Mouse (Mus musculus) limb, embryonic 13.5 days (tissue): ENCODE measurements around the gene Kdm4c. TPM values are rescaled to one million over a fixed set of nuclear protein-coding genes. Genes with fewer than 3 reads are reported as not detected.

Experiments
- ATAC-seq: fragments of 200-750 bp; cut with Nextera tagmentation; 2 replicates; pipeline ENCODE4 v1.8.0; 2017; ENCODE audit warnings: low read depth, moderate number of reproducible peaks, moderate TSS enrichment; ENCODE audit not compliant: low FRiP score
- H3K27ac ChIP-seq: fragments of 300-500 bp; sonication (generic); 2 replicates; pipeline ENCODE4 v1.5.1; 2015; ENCODE audit warnings: inconsistent platforms, mild to moderate bottlenecking, moderate library complexity
- H3K27me3 ChIP-seq: fragments of 300-500 bp; sonication (generic); 2 replicates; pipeline ENCODE4 v1.6.1; 2015; ENCODE audit warnings: mild to moderate bottlenecking, inconsistent platforms
- H3K36me3 ChIP-seq: fragments of 300-500 bp; sonication (generic); 2 replicates; pipeline ENCODE4 v1.6.1; 2015; ENCODE audit warnings: inconsistent platforms, mild to moderate bottlenecking, moderate library complexity
- H3K4me1 ChIP-seq: fragments of 300-500 bp; sonication (generic); 2 replicates; pipeline ENCODE4 v1.6.1; 2015; ENCODE audit warnings: inconsistent platforms
- H3K4me2 ChIP-seq: fragments of 300-500 bp; sonication (generic); replicated peaks from 2 replicates; pipeline ENCODE4 v1.6.1; 2015; ENCODE audit warnings: inconsistent platforms, mild to moderate bottlenecking, moderate library complexity
- H3K4me3 ChIP-seq: fragments of 300-500 bp; sonication (generic); 2 replicates; pipeline ENCODE4 v1.5.1; 2015; ENCODE audit warnings: moderate library complexity, mild to moderate bottlenecking, inconsistent platforms
- H3K9ac ChIP-seq: fragments of 300-500 bp; sonication (generic); 2 replicates; pipeline ENCODE4 v1.6.1; 2015; ENCODE audit warnings: mild to moderate bottlenecking, inconsistent platforms
- H3K9me3 ChIP-seq: fragments of 300-500 bp; sonication (generic); 2 replicates; pipeline ENCODE4 v1.6.1; 2016; ENCODE audit warnings: inconsistent platforms
- WGBS: fragments of 180-500 bp; shearing (Covaris S2); methylation state at CpG from one replicate; pipeline ENCODE4 v1.1.7; 2015; 5-methylcytosine and 5-hydroxymethylcytosine counted together
- polyA plus RNA-seq: library from polyadenylated mRNA; unstranded; fragments of >200 nt; fragmentation: Nextera tagmentation; extraction: Ambion mirVana; gene quantifications from 2 replicates; pipeline ENCODE4 v1.2.1, GENCODE M21; 2015

Gene Kdm4c
- polyA plus RNA-seq, 1 experiment from 2014 or later = 15.9 TPM

DNA sequence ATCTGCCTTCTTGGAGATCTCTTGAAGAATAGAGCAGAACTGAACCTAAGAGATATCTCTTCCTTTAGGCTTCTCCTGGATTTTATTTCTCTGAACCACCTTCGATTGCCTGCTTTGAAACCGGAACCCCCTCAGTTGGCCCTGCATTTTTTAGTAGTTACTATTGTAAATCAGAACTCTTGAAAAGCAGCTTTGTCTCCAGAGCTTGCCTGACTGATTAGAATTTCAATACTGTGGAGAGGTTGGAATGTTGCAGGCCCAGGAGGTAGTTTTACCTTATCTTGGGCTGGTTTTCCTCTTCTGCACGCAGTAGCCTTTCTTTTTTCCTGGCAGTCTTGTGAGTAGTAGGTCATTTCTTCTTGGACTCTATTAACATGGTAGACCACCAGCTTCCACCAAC, 17.0 kb downstream of the Kdm4c start:
- no peaks in the 10 kb centered on the region for H3K9me3 ChIP-seq
- WGBS = 25% methylated on average over 3 of the region's 3 CpGs
- H3K9ac ChIP-seq = no peak overlapping the region
- no peak overlapping the region for H3K27ac ChIP-seq
- no peak for ATAC-seq
- no peaks in the 10 kb centered on the region for H3K27me3 ChIP-seq
- peaks cover 7% of the 10 kb centered on the region; the same call in 1 of the 2 replicates for H3K36me3 ChIP-seq
- no peak overlapping the region for H3K4me3 ChIP-seq
- no peaks in the 10 kb centered on the region for H3K4me1 ChIP-seq
- H3K4me2 ChIP-seq = no peak overlapping the region

- H3K9ac ChIP-seq = no peak overlapping the region
- H3K9me3 ChIP-seq = no peaks in the 10 kb centered on the region
- H3K27ac ChIP-seq = no peak overlapping the region
- H3K36me3 ChIP-seq = peaks cover 12% of the 10 kb centered on the region; the same call in 1 of the 2 replicates
- H3K4me1 ChIP-seq = no peaks in the 10 kb centered on the region
- no peaks in the 10 kb centered on the region for H3K27me3 ChIP-seq
- H3K4me3 ChIP-seq = no peak overlapping the region
- no peak for ATAC-seq
- H3K4me2 ChIP-seq = no peak overlapping the region
Measured at GRCm38 (mm10) chr4:74261879-74262278, 19.6 kb downstream of the Kdm4c start.

GRCm38 (mm10) chr4:74264428-74264955, 22.2 kb downstream of the Kdm4c start:
- no peaks in the 10 kb centered on the region for H3K4me1 ChIP-seq
- H3K27me3 ChIP-seq = no peaks in the 10 kb centered on the region
- 94% methylated on average over 5 of the region's 5 CpGs for WGBS
- H3K27ac ChIP-seq = no peak overlapping the region
- H3K4me3 ChIP-seq = no peak overlapping the region
- H3K9ac ChIP-seq = no peak overlapping the region
- no peak overlapping the region for H3K4me2 ChIP-seq
- ATAC-seq = no peak
- peaks cover 12% of the 10 kb centered on the region; the same call in 1 of the 2 replicates for H3K36me3 ChIP-seq
- H3K9me3 ChIP-seq = no peaks in the 10 kb centered on the region

- 85% methylated on average over 5 of the region's 5 CpGs for WGBS
- ATAC-seq = no peak
Measured at GRCm38 (mm10) chr4:74271180-74271579, 28.9 kb downstream of the Kdm4c start.

DNA sequence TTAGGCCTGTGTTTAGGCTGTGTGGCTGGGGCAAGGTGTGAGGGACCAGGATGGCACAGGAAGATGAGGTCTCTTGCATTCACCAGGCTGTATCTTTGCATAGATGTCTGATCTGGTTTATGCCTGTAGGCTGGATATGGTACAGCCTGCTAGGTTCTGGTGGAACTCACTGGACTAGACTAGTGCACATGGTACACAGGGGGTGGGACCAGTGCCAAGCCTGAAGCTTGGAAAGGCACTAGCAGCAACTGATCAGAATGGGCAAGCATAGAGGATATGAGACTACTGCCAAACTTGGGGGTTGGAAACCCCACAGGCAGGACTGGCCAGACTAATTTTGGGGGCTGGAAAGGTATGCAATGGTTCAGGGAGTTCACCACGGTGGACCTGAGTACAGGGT, 35.2 kb downstream of the Kdm4c start:
- ATAC-seq = no peak
- Histone ChIP-seq H3K4me1 (no peaks in the 10 kb centered on the region), H3K4me3 (no peak overlapping the region), H3K27me3 (no peaks in the 10 kb centered on the region), H3K36me3 (peaks cover 9% of the 10 kb centered on the region), H3K9me3 (no peaks in the 10 kb centered on the region), H3K9ac (no peak overlapping the region), H3K27ac (no peak overlapping the region), H3K4me2 (no peak overlapping the region)
- WGBS = 84% methylated on average over 1 of the region's 1 CpGs

More at GRCm38 (mm10) chr4:74271180-74271579, 28.9 kb downstream of the Kdm4c start:
- H3K9me3 ChIP-seq = no peaks in the 10 kb centered on the region
- H3K4me1 ChIP-seq = no peaks in the 10 kb centered on the region
- no peak overlapping the region for H3K9ac ChIP-seq
- no peaks in the 10 kb centered on the region for H3K27me3 ChIP-seq
- H3K27ac ChIP-seq = no peak overlapping the region
- H3K4me3 ChIP-seq = no peak overlapping the region
- H3K4me2 ChIP-seq = no peak overlapping the region
- H3K36me3 ChIP-seq = peaks cover 19% of the 10 kb centered on the region

GRCm38 (mm10) chr4:74280170-74280569, 37.9 kb downstream of the Kdm4c start:
- ATAC-seq = no peak
- H3K4me2 ChIP-seq = no peak overlapping the region
- H3K4me3 ChIP-seq = no peak overlapping the region
- no peak overlapping the region for H3K9ac ChIP-seq
- WGBS = 93% methylated on average over 3 of the region's 3 CpGs
- H3K4me1 ChIP-seq = no peaks in the 10 kb centered on the region
- H3K27me3 ChIP-seq = no peaks in the 10 kb centered on the region
- no peak overlapping the region for H3K27ac ChIP-seq
- H3K36me3 ChIP-seq = peaks cover 3% of the 10 kb centered on the region
- no peaks in the 10 kb centered on the region for H3K9me3 ChIP-seq

DNA sequence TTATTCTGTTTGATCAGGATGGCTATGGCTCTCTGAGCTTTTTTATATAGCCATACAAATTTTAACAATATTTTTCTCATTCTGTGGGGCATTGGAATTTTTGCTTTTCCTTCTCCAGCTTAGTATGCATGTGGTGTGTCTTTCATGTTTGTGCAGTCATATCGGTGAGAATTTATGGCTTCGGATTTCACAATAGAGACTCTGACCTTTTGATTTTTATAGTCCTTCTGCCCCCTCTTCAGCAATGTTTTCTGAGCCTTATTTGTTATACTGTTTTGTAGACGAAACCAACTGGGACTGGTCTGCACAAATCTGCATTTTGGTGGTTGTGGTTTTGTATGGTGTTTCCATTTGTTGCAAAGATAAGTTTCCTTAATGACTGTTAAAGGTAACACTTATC, 45.6 kb downstream of the Kdm4c start:
- Histone ChIP-seq H3K27ac (no peak overlapping the region), H3K27me3 (no peaks in the 10 kb centered on the region), H3K4me2 (no peak overlapping the region), H3K4me3 (no peak overlapping the region), H3K36me3 (peaks cover 4% of the 10 kb centered on the region), H3K9me3 (no peaks in the 10 kb centered on the region), H3K4me1 (no peaks in the 10 kb centered on the region), H3K9ac (no peak overlapping the region)
- WGBS = 83% methylated on average over 3 of the region's 3 CpGs
- no peak for ATAC-seq

GRCm38 (mm10) chr4:74294726-74295125, 52.4 kb downstream of the Kdm4c start:
- Histone ChIP-seq H3K4me3 (no peak overlapping the region), H3K27me3 (no peaks in the 10 kb centered on the region), H3K9ac (no peak overlapping the region), H3K4me1 (no peaks in the 10 kb centered on the region), H3K4me2 (no peak overlapping the region), H3K36me3 (peaks cover 10% of the 10 kb centered on the region), H3K9me3 (no peaks in the 10 kb centered on the region), H3K27ac (no peak overlapping the region)
- WGBS = 68% methylated on average over 3 of the region's 3 CpGs
- no peak for ATAC-seq

DNA sequence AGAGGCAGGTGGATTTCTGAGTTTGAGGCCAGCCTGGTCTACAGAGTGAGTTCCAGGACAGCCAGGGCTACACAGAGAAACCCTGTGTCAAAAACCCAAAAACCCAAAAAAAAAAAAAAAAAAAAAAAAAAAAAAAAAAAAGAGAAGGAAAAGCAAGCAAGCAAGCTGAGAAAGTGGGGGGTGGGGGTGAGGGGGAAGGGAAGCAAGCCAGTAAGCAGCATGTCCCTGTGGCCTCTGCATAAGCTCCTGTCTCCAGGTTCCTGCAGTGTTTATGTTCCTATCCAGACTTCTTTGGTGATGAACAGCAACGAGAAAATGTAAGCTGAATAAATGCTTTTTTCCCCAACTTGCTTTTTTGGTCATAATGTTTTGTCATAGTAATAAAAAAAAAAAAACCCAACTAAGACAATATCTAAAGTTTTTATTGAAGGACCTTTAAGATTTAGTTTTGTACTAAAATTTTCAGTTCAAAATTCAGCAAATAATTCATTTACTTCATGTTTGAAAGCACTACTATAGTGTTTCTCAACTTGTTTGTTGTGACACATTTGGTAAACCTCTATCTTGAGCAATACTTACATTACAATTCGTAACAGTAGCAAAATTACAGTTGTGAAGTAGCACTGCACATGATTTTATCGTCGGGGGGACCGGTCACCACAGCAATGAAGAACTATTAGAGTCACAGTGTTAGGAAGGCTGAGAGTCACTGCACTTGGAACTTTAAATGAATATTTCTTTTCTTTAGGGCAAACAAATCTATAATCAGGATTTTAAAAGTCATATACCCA, 63.2 kb downstream of the Kdm4c start:
- H3K9me3 ChIP-seq = no peaks in the 10 kb centered on the region
- no peaks in the 10 kb centered on the region for H3K4me1 ChIP-seq
- peaks cover 4% of the 10 kb centered on the region for H3K36me3 ChIP-seq
- WGBS = 89% methylated on average over 5 of the region's 5 CpGs
- H3K9ac ChIP-seq = no peak overlapping the region
- no peak overlapping the region for H3K4me3 ChIP-seq
- no peak overlapping the region for H3K27ac ChIP-seq
- H3K4me2 ChIP-seq = no peak overlapping the region
- no peak for ATAC-seq
- no peaks in the 10 kb centered on the region for H3K27me3 ChIP-seq

DNA sequence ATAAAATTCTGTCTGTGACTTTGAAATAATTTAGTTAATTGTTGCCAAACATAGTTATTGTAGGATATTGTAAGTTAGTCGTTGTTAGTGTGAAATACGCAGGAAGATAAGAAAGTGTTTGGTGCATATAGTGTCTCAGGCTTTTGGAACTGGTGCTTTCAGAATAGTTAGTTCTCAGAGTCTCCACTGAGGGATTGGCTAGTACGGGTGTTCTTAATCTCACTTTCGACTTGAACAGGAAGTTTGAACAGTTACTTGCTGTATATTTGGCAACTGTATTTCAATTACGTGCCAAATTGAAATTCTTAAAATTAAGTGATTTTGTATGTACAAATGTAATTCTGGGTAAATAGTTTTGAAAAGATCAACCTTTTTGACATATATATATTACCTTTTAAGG, 68.8 kb downstream of the Kdm4c start:
- ATAC-seq = no peak
- Histone ChIP-seq H3K9ac (no peak overlapping the region), H3K36me3 (peaks cover 22% of the 10 kb centered on the region), H3K27ac (no peak overlapping the region), H3K4me3 (no peak overlapping the region), H3K4me1 (no peaks in the 10 kb centered on the region), H3K27me3 (no peaks in the 10 kb centered on the region), H3K4me2 (no peak overlapping the region), H3K9me3 (no peaks in the 10 kb centered on the region)
- WGBS = 93% methylated on average over 5 of the region's 5 CpGs

DNA sequence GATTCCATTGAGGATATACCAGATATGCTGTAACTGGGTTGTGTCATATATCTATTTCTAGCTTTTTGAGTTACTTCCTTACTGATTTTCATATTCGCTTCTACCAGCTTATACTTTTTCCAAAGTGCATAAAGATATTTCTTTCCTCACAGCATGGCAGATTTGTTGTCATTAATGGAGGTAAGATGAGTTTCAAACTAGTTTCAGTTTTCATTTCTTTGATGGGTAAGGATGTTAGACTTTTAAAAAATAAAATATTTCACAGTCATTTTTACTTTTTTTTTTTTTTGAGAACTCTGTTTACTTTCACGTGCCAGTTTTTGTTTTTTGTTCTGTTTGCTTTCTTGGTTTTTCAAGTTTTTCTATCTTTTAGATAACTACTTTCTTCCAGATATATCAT, 70.6 kb downstream of the Kdm4c start:
- WGBS = 90% methylated on average over 2 of the region's 2 CpGs
- ATAC-seq = no peak
- Histone ChIP-seq H3K27ac (no peak overlapping the region), H3K4me1 (no peaks in the 10 kb centered on the region), H3K4me2 (no peak overlapping the region), H3K4me3 (no peak overlapping the region), H3K9ac (no peak overlapping the region), H3K9me3 (no peaks in the 10 kb centered on the region), H3K36me3 (peaks cover 34% of the 10 kb centered on the region), H3K27me3 (no peaks in the 10 kb centered on the region)

DNA sequence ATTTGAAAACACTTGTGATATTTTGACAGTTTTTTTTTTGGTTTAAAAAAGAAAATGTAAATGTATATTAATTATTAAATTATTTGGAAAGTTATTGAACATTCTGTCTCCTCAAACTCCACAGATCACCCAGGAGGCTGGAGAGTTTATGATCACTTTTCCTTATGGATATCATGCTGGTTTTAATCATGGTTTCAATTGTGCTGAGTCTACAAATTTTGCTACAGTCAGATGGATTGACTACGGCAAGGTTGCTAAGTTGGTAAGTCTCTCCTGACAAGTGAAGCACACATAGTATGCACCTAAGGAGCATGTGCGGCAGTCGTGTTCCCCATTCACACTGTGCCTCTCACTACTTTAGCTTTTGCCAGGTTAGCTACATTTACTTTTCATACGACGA, 73.1 kb downstream of the Kdm4c start:
- 95% methylated on average over 5 of the region's 5 CpGs for WGBS
- Histone ChIP-seq H3K4me1 (no peaks in the 10 kb centered on the region), H3K9me3 (no peaks in the 10 kb centered on the region), H3K27ac (no peak overlapping the region), H3K4me2 (no peak overlapping the region), H3K36me3 (peaks cover 30% of the 10 kb centered on the region), H3K27me3 (no peaks in the 10 kb centered on the region), H3K9ac (no peak overlapping the region), H3K4me3 (no peak overlapping the region)
- ATAC-seq = no peak

GRCm38 (mm10) chr4:74319313-74319712, 77.0 kb downstream of the Kdm4c start:
- ATAC-seq = no peak
- Histone ChIP-seq H3K9me3 (no peaks in the 10 kb centered on the region), H3K27ac (no peak overlapping the region), H3K9ac (no peak overlapping the region), H3K27me3 (no peaks in the 10 kb centered on the region), H3K4me3 (no peak overlapping the region), H3K4me2 (no peak overlapping the region), H3K36me3 (peaks cover 19% of the 10 kb centered on the region), H3K4me1 (no peaks in the 10 kb centered on the region)
- 98% methylated on average over 1 of the region's 1 CpGs for WGBS
